ENCODE assay signal across 24 mouse cellular contexts in the genomic region with DNA sequence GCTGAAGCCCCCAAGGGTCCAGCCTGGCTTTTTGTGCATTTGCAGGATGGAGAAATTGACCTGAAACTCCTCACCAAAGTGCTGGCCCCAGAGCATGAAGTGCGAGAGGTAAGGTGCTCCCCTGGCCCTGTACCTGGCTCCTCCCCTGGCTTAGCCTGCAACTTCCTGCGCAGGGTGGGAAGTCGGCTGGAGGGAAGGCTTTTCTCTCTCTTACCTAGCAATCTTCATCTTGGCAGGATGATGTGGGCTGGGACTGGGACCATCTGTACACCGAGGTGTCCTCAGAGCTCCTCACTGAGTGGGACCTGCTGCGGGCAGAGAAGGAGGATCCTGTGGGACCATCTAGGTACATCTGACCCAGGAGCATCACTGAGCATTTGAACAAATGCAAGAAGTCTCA.
DNase-seq lines count a peak whose midpoint lies in the region; TF ChIP-seq lines count a peak whose summit lies in the region.
"Had no signal": no experiment of that assay in that cellular context is flagged by ENCODE, and none has a peak within 500 bp of the region (broad histone marks: within the 10 kb centered on the region; RNA-seq: fewer than 3 reads in every experiment).

No protein-coding gene starts in this region.

- peak; percentile 22 to 35 for DNase-seq in cerebellum, adult 18-20 months
- DNase-seq in cerebellum, postnatal 4 days (ENCODE audit: low spot score in 2 of 2), result no peak
- DNase-seq in cerebellum, adult 9-11 months, result peak; percentile 53
- no peak for DNase-seq in cerebellum, adult 11 months
- no peak for DNase-seq in layer of hippocampus, adult 2 months (ENCODE audit: low spot score in 2 of 2)
- DNase-seq in layer of hippocampus, postnatal 10 days (ENCODE audit: low spot score in 2 of 2), result no peak
- DNase-seq in limb, embryonic 10.5 days (ENCODE audit: low spot score), result no peak
- DNase-seq: adrenal gland, postnatal 10 days; adrenal gland, postnatal 36 days; B cell, adult 2 months; gastrocnemius, postnatal 25 days; heart, adult 18-20 months; heart, postnatal 10 days; heart, postnatal 36 days; kidney, adult 11 months; kidney, adult 8-10 months had no signal

- H3K27ac ChIP-seq in layer of hippocampus, adult 2 months, result 0 out of 2 replicates have a peak overlapping the region, but pooled peaks have one; percentile 32
- peak overlapping the region; percentile 21; the same call in 1 of the 2 replicates for H3K27ac ChIP-seq in limb, embryonic 10.5 days
- H3K27ac ChIP-seq: heart, embryonic 15.5 days had no signal

- no peaks in the 10 kb centered on the region for H3K27me3 ChIP-seq in limb, embryonic 10.5 days (ENCODE audit: low read depth, poor library complexity, severe bottlenecking)
- H3K27me3 ChIP-seq: CH12.LX; forebrain, embryonic 15.5 days; heart, embryonic 12.5 days; heart, embryonic 15.5 days; hindbrain, embryonic 15.5 days; Patski had no signal

- H3K4me1 ChIP-seq in limb, embryonic 10.5 days, result peaks cover 64% of the 10 kb centered on the region

- H3K36me3 ChIP-seq in limb, embryonic 10.5 days, result peaks cover 13% of the 10 kb centered on the region
- H3K36me3 ChIP-seq: forebrain, embryonic 15.5 days; G1E; hindbrain, embryonic 15.5 days had no signal

- H3K9me3 ChIP-seq in limb, embryonic 10.5 days (replicated peaks), result no peaks in the 10 kb centered on the region
- H3K9me3 ChIP-seq: forebrain, embryonic 15.5 days; heart, embryonic 15.5 days; hindbrain, embryonic 15.5 days had no signal

- no peak for TF ChIP-seq CTCF in layer of hippocampus, adult 2 months (conservative IDR thresholded peaks at IDR 0.05)

- 89% methylated on average over 5 of the region's 5 CpGs for WGBS in limb, embryonic 10.5 days

- no peak overlapping the region for H3K4me3 ChIP-seq in layer of hippocampus, adult 2 months
- H3K4me3 ChIP-seq in limb, embryonic 10.5 days, result no peak overlapping the region
- H3K4me3 ChIP-seq: forebrain, embryonic 15.5 days; heart, embryonic 12.5 days; heart, embryonic 15.5 days; hindbrain, embryonic 12.5 days; hindbrain, embryonic 15.5 days had no signal

Comparison
In these comparisons a context has a peak if more than half of its experiments do, and no peak if none do; other contexts are left out.
1. DNase-seq: peak in cerebellum, adult 18-20 months (2 of 2) and cerebellum, adult 9-11 months (single experiment); none in cerebellum, postnatal 4 days (0 of 2), cerebellum, adult 11 months (single experiment), layer of hippocampus, adult 2 months (0 of 2), layer of hippocampus, postnatal 10 days (0 of 2) and limb, embryonic 10.5 days (single experiment).